ENCODE assay signal across 11 mouse cellular contexts in the genomic region with DNA sequence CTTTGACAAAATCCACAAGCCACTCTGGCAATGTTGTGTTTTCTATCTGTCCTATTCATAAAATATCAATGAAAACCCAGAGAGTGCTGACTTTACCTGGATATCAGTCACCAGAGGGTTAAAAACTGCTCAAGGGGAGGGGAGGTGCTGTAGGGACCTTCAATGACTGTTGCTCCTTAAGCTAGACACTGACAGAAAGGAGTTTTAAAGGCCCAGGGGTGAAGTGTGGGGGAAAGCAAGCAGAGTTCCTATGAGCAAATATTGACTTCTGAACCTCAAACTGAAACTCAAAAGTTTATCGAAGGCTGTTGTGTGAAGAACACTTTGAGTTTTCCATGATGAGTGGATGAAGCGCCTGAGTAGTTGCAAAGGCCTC. TPM values are rescaled to one million over a fixed set of nuclear protein-coding genes. Genes with fewer than 3 reads are reported as not detected.
DNase-seq lines count a peak whose midpoint lies in the region; ATAC-seq and TF ChIP-seq lines count a peak whose summit lies in the region.
"Had no signal": no experiment of that assay in that cellular context is flagged by ENCODE, and none has a peak within 500 bp of the region (broad histone marks: within the 10 kb centered on the region; RNA-seq: fewer than 3 reads in every experiment).

No protein-coding gene starts in this region.

- no peak overlapping the region for H3K4me3 ChIP-seq in heart, embryonic 12.5 days
- no peak overlapping the region for H3K4me3 ChIP-seq in heart, adult 2 months
- H3K4me3 ChIP-seq in lung, postnatal 0 days (ENCODE audit: low read depth, low read length) = no peak overlapping the region
- H3K4me3 ChIP-seq in limb, embryonic 15.5 days = no peak overlapping the region
- H3K4me3 ChIP-seq: hindbrain, embryonic 12.5 days had no signal

- intact Hi-C loops in heart, adult 2 months (cut with DNase I) = no loop called here

- H3K4me1 ChIP-seq in heart, embryonic 12.5 days (replicated peaks) = peaks cover 48% of the 10 kb centered on the region
- H3K4me1 ChIP-seq in heart, adult 2 months (ENCODE audit: control insufficient read depth, insufficient read depth, low read length) = peaks cover 6% of the 10 kb centered on the region
- H3K4me1 ChIP-seq in lung, postnatal 0 days (ENCODE audit: insufficient read depth, low read depth, low read length) = peaks cover 21% of the 10 kb centered on the region
- peaks cover 40% of the 10 kb centered on the region for H3K4me1 ChIP-seq in limb, embryonic 15.5 days
- H3K4me1 ChIP-seq: hindbrain, embryonic 12.5 days had no signal

- no peaks in the 10 kb centered on the region for H3K36me3 ChIP-seq in heart, embryonic 12.5 days
- no peaks in the 10 kb centered on the region for H3K36me3 ChIP-seq in heart, adult 2 months (ENCODE audit: control insufficient read depth, insufficient read depth, low read length)
- H3K36me3 ChIP-seq in lung, postnatal 0 days (ENCODE audit: insufficient read depth, low read length) = no peaks in the 10 kb centered on the region
- H3K36me3 ChIP-seq in limb, embryonic 15.5 days = no peaks in the 10 kb centered on the region
- H3K36me3 ChIP-seq: hindbrain, embryonic 12.5 days had no signal

- H3K4me2 ChIP-seq in heart, embryonic 12.5 days = peak overlapping the region; percentile 35
- no peak overlapping the region for H3K4me2 ChIP-seq in lung, postnatal 0 days (replicated peaks; ENCODE audit: low read depth, low read length)
- no peak overlapping the region for H3K4me2 ChIP-seq in limb, embryonic 15.5 days
- H3K4me2 ChIP-seq: hindbrain, embryonic 12.5 days had no signal

- no peak for DNase-seq in heart, adult 2 months
- DNase-seq in lung, postnatal 0 days (ENCODE audit: low spot score) = peak; percentile 39
- no peak for DNase-seq in lung, postnatal 10 days
- DNase-seq in T-cell, adult 2 months (ENCODE audit: low spot score) = no peak
- no peak for DNase-seq in frontal cortex, adult 2 months (ENCODE audit: extremely low spot score in 1 of 2, low spot score in 1 of 2)
- DNase-seq in cerebellum, adult 18-20 months = no peak
- DNase-seq: cerebellum, adult 8-10 months; left cerebral cortex, postnatal 4 days had no signal

- TF ChIP-seq EP300 in heart, adult 2 months (IDR thresholded peaks at IDR 0.05; ENCODE audit: insufficient read depth, low read depth, low read length) = no peak
- no peak for TF ChIP-seq EP300 in lung, postnatal 0 days (IDR thresholded peaks at IDR 0.05)

- no peak for TF ChIP-seq POLR2A in heart, adult 2 months (IDR thresholded peaks at IDR 0.05; ENCODE audit: insufficient read depth, low read depth, low read length)

- no peaks in the 10 kb centered on the region for H3K27me3 ChIP-seq in heart, embryonic 12.5 days (replicated peaks)
- H3K27me3 ChIP-seq in heart, adult 2 months (ENCODE audit: control insufficient read depth, insufficient read depth, low read length) = no peaks in the 10 kb centered on the region
- no peaks in the 10 kb centered on the region for H3K27me3 ChIP-seq in lung, postnatal 0 days (replicated peaks; ENCODE audit: insufficient read depth, low read length)
- H3K27me3 ChIP-seq in limb, embryonic 15.5 days = no peaks in the 10 kb centered on the region
- H3K27me3 ChIP-seq: hindbrain, embryonic 12.5 days had no signal

- 49% methylated on average over 2 of the region's 2 CpGs for WGBS in heart, embryonic 12.5 days
- 65% methylated on average over 2 of the region's 2 CpGs for WGBS in heart, adult 2 months
- 27% methylated on average over 2 of the region's 2 CpGs for WGBS in lung, postnatal 0 days
- 55% methylated on average over 2 of the region's 2 CpGs for WGBS in limb, embryonic 15.5 days

- H3K9me3 ChIP-seq in heart, embryonic 12.5 days (replicated peaks) = no peaks in the 10 kb centered on the region
- no peaks in the 10 kb centered on the region for H3K9me3 ChIP-seq in lung, postnatal 0 days (ENCODE audit: low read length)
- no peaks in the 10 kb centered on the region for H3K9me3 ChIP-seq in limb, embryonic 15.5 days
- H3K9me3 ChIP-seq: hindbrain, embryonic 12.5 days had no signal

- H3K79me2 ChIP-seq in heart, adult 2 months (replicated peaks; ENCODE audit: control insufficient read depth, insufficient read depth, low read length) = no peaks in the 10 kb centered on the region

- no peak for ATAC-seq in heart, embryonic 12.5 days (ENCODE audit: insufficient number of reproducible peaks, low FRiP score)
- 0 out of 2 replicates have a peak, but pooled peaks have one; percentile 19 for ATAC-seq in lung, postnatal 0 days
- no peak for ATAC-seq in limb, embryonic 15.5 days (ENCODE audit: insufficient number of reproducible peaks, low FRiP score, low TSS enrichment, low read depth)

- no peak overlapping the region for H3K9ac ChIP-seq in heart, embryonic 12.5 days
- H3K9ac ChIP-seq in heart, adult 2 months (ENCODE audit: low read depth, low read length) = no peak overlapping the region
- no peak overlapping the region for H3K9ac ChIP-seq in lung, postnatal 0 days (replicated peaks; ENCODE audit: low read depth)
- H3K9ac ChIP-seq in limb, embryonic 15.5 days = no peak overlapping the region
- H3K9ac ChIP-seq: hindbrain, embryonic 12.5 days had no signal

- no peak for TF ChIP-seq CTCF in heart, adult 2 months (IDR thresholded peaks at IDR 0.05)
- no peak for TF ChIP-seq CTCF in lung, postnatal 0 days (IDR thresholded peaks at IDR 0.05)

- peak overlapping the region; percentile 74 for H3K27ac ChIP-seq in heart, embryonic 12.5 days (ENCODE audit: poor library complexity, severe bottlenecking)
- H3K27ac ChIP-seq in heart, adult 2 months = no peak overlapping the region
- H3K27ac ChIP-seq in lung, postnatal 0 days (ENCODE audit: low read length) = no peak overlapping the region
- 0 out of 2 replicates have a peak overlapping the region, but pooled peaks have one; percentile 6 for H3K27ac ChIP-seq in limb, embryonic 15.5 days
- H3K27ac ChIP-seq: hindbrain, embryonic 12.5 days had no signal

RNA-seq across cellular contexts. Expression of a gene that starts 50.9 kb away (rescaled TPM):
- polyA plus RNA-seq in heart, embryonic 12.5 days (2016; fragmentation: Nextera tagmentation; extraction: Ambion mirVana) = 29.8 and 30.8 TPM in 2 replicates
- under 1 TPM; 0.39 to 0.59 TPM for total RNA-seq in heart, adult 2 months (2021)
- polyA plus RNA-seq in heart, adult 2 months (2012; rRNA removed) = 0.70 and 1.3 TPM in 2 replicates
- 4.3 and 5.2 TPM in 2 replicates for polyA plus RNA-seq in lung, postnatal 0 days (2015; fragmentation: Nextera tagmentation; extraction: Ambion mirVana)
- 38.7 and 38.9 TPM in 2 replicates for polyA plus RNA-seq in limb, embryonic 15.5 days (2015; fragmentation: Nextera tagmentation; extraction: Ambion mirVana)
- polyA plus RNA-seq in frontal cortex, adult 2 months (2012; rRNA removed) = 18.7 and 24.2 TPM in 2 replicates

Comparison
In these comparisons a context has a peak if more than half of its experiments do, and no peak if none do; other contexts are left out.
1. H3K27ac ChIP-seq: peak in heart, embryonic 12.5 days (single experiment) and limb, embryonic 15.5 days (single experiment); none in heart, adult 2 months (single experiment) and lung, postnatal 0 days (single experiment).